In the genomic region with DNA sequence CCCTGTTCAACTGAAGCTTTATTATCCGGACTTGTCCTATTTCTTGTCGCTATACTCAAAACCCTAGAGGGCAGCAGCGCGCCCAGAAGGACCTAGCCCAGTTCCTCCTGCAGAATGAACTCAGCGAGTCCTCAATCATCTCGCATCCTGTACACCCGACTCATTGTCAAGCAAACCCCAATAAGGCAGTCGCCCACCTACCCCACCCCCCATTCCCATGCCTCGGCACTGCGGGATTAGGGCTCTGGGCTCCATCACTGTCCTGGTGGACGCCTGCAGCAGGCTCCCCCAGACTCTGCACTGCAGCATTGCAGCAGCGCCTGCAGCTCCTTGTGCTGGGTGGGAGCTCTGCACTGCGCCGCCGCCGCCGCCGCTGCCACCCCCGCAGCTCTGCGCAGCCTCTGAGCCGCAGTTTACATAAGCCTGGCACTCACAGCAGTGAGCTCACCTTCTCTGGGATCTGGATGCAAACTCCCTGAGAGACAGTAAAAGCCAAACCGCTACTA, we compare ENCODE assay signal across 8 mouse cellular contexts. TPM values are rescaled to one million over a fixed set of nuclear protein-coding genes. Genes with fewer than 3 reads are reported as not detected.
DNase-seq lines count a peak whose midpoint lies in the region; ATAC-seq lines count a peak whose summit lies in the region.

No protein-coding gene starts in this region.

- peak overlapping the region; percentile 93 for H3K4me2 ChIP-seq in intestine, embryonic 15.5 days (replicated peaks)

- intact Hi-C loops in gastrocnemius, postnatal 36 days (cut with DNase I), result loop anchor here (2.0 to 5.0 kb wide), 2 partner anchors 37 to 438 kb away; no protein-coding TSS in a partner anchor
- intact Hi-C loops in left cerebral cortex, postnatal 14 days (cut with DNase I), result loop anchor here (5.0 to 10.0 kb wide), 4 partner anchors 114 to 223 kb away; no protein-coding TSS in a partner anchor

- H3K36me3 ChIP-seq in intestine, embryonic 15.5 days, result no peaks in the 10 kb centered on the region

- under 1% methylated on average over 22 of the region's 22 CpGs for WGBS in intestine, embryonic 15.5 days

- H3K4me3 ChIP-seq in intestine, embryonic 15.5 days (replicated peaks), result peak overlapping the region; percentile 48

- H3K9ac ChIP-seq in intestine, embryonic 15.5 days, result peak overlapping the region; percentile 45

- H3K9me3 ChIP-seq in intestine, embryonic 15.5 days, result no peaks in the 10 kb centered on the region

- peak overlapping the region; percentile 45; the same call in 1 of the 2 replicates for H3K27ac ChIP-seq in intestine, embryonic 15.5 days

- peaks cover 14% of the 10 kb centered on the region; the same call in 1 of the 2 replicates for H3K4me1 ChIP-seq in intestine, embryonic 15.5 days (replicated peaks)

- DNase-seq in adrenal gland, adult (ENCODE audit: inconsistent age in 2 of 2, low spot score in 1 of 2), result peak; percentile 71 to 92
- DNase-seq in embryo, embryonic 10 days (ENCODE audit: low spot score), result peak; percentile 84
- DNase-seq in gastrocnemius, postnatal 36 days, result peak; percentile 62 to 70
- DNase-seq in left cerebral cortex, postnatal 14 days (ENCODE audit: low spot score in 2 of 2), result peak; percentile 85 to 93
- DNase-seq in mesoderm, embryonic 11.5 days (ENCODE audit: low read depth, low spot score), result peak; percentile 72
- DNase-seq in skeletal muscle tissue, adult 2 months (ENCODE audit: low read depth, low spot score), result peak; percentile 81

- ATAC-seq in intestine, embryonic 15.5 days, result peak; percentile 87
- no peak; the same call in 1 of the 2 replicates for ATAC-seq in monocyte, adult 5-6 weeks (replicated peaks; ENCODE audit: insufficient number of reproducible peaks, low FRiP score, low TSS enrichment, poor library complexity, severe bottlenecking)

- no peaks in the 10 kb centered on the region for H3K27me3 ChIP-seq in intestine, embryonic 15.5 days (replicated peaks)

RNA-seq across cellular contexts. Expression of a gene that starts 36.4 kb away (rescaled TPM):
- not detected for total RNA-seq in gastrocnemius, postnatal 36 days (2021)
- 0.83 TPM in 1 of 2 replicates, not detected in the other for polyA plus RNA-seq in intestine, embryonic 15.5 days (2015; fragmentation: Nextera tagmentation; extraction: Ambion mirVana)
- total RNA-seq in left cerebral cortex, postnatal 14 days (2021), result not detected
- total RNA-seq in monocyte, adult 5-6 weeks (2017), result 80.5 to 188 TPM (median 81.5 TPM) in 3 replicates

Comparison
In these comparisons a context has a peak if more than half of its experiments do, and no peak if none do; other contexts are left out.
1. RNA of a gene that starts 36.4 kb away (total RNA-seq): 80.5 to 188 TPM in monocyte, adult 5-6 weeks; not detected in gastrocnemius, postnatal 36 days and not detected in left cerebral cortex, postnatal 14 days; every median in the first group is over 10 times any median in the second.
2. Peak in every context shown above with its lines, with median percentiles within 50 percentile points of each other: DNase-seq.